Mouse (Mus musculus): ENCODE data around the gene Nfatc3.

Gene Nfatc3

GRCm38 (mm10) chr8:106055038-106055437, 3.6 kb upstream of the Nfatc3 start:
- DNase-seq (ENCODE audit: inconsistent age in 2 of 2, low spot score in 1 of 2) = peak in 1 of 2 experiments; percentile 30

GRCm38 (mm10) chr8:106056455-106056982, 2.1 kb upstream of the Nfatc3 start:
- no peak for DNase-seq (ENCODE audit: inconsistent age in 2 of 2, low spot score in 1 of 2)

- peak in 1 of 2 experiments; percentile 94 for DNase-seq (ENCODE audit: inconsistent age in 2 of 2, low spot score in 1 of 2)
These were observed 1.2 kb downstream of the Nfatc3 start for GRCm38 (mm10) chr8:106059613-106060371.

GRCm38 (mm10) chr8:106060521-106060920, 1.9 kb downstream of the Nfatc3 start:
- peak in 1 of 2 experiments; percentile 53 for DNase-seq (ENCODE audit: inconsistent age in 2 of 2, low spot score in 1 of 2)

GRCm38 (mm10) chr8:106061686-106062085, 3.0 kb downstream of the Nfatc3 start:
- DNase-seq (ENCODE audit: inconsistent age in 2 of 2, low spot score in 1 of 2) = peak in 1 of 2 experiments; percentile 34

GRCm38 (mm10) chr8:106063046-106063445, 4.4 kb downstream of the Nfatc3 start:
- DNase-seq (ENCODE audit: inconsistent age in 2 of 2, low spot score in 1 of 2) = no peak

- DNase-seq (ENCODE audit: inconsistent age in 2 of 2, low spot score in 1 of 2) = no peak
These were observed 8.1 kb downstream of the Nfatc3 start for GRCm38 (mm10) chr8:106066721-106067120.

GRCm38 (mm10) chr8:106069565-106069964, 10.9 kb downstream of the Nfatc3 start:
- peak in 1 of 2 experiments; percentile 53 for DNase-seq (ENCODE audit: inconsistent age in 2 of 2, low spot score in 1 of 2)

- DNase-seq (ENCODE audit: inconsistent age in 2 of 2, low spot score in 1 of 2) = no peak
These were observed 13.5 kb downstream of the Nfatc3 start for GRCm38 (mm10) chr8:106072113-106072512.

- peak; percentile 67 to 84 for DNase-seq (ENCODE audit: inconsistent age in 2 of 2, low spot score in 1 of 2)
These were observed 15.6 kb downstream of the Nfatc3 start for GRCm38 (mm10) chr8:106074236-106074635.

GRCm38 (mm10) chr8:106074659-106075058, 16.0 kb downstream of the Nfatc3 start:
- peak in 1 of 2 experiments; percentile 53 for DNase-seq (ENCODE audit: inconsistent age in 2 of 2, low spot score in 1 of 2)

GRCm38 (mm10) chr8:106075161-106075862, 16.7 kb downstream of the Nfatc3 start:
- peak; percentile 85 to 90 for DNase-seq (ENCODE audit: inconsistent age in 2 of 2, low spot score in 1 of 2)

GRCm38 (mm10) chr8:106075863-106076174, 17.2 kb downstream of the Nfatc3 start:
- DNase-seq (ENCODE audit: inconsistent age in 2 of 2, low spot score in 1 of 2) = no peak

GRCm38 (mm10) chr8:106076612-106077011, 18.0 kb downstream of the Nfatc3 start:
- peak in 1 of 2 experiments; percentile 79 for DNase-seq (ENCODE audit: inconsistent age in 2 of 2, low spot score in 1 of 2)

GRCm38 (mm10) chr8:106077452-106078067, 18.9 kb downstream of the Nfatc3 start:
- no peak for DNase-seq (ENCODE audit: inconsistent age in 2 of 2, low spot score in 1 of 2)

- no peak for DNase-seq (ENCODE audit: inconsistent age in 2 of 2, low spot score in 1 of 2)
These were observed 43.7 kb downstream of the Nfatc3 start for GRCm38 (mm10) chr8:106102321-106102720.

GRCm38 (mm10) chr8:106103888-106104287, 45.2 kb downstream of the Nfatc3 start:
- no peak for DNase-seq (ENCODE audit: inconsistent age in 2 of 2, low spot score in 1 of 2)

- DNase-seq (ENCODE audit: inconsistent age in 2 of 2, low spot score in 1 of 2) = no peak
These were observed 47.6 kb downstream of the Nfatc3 start for GRCm38 (mm10) chr8:106106193-106106592.

GRCm38 (mm10) chr8:106108080-106108479, 49.4 kb downstream of the Nfatc3 start:
- no peak for DNase-seq (ENCODE audit: inconsistent age in 2 of 2, low spot score in 1 of 2)

- peak in 1 of 2 experiments; percentile 45 for DNase-seq (ENCODE audit: inconsistent age in 2 of 2, low spot score in 1 of 2)
These were observed 50.1 kb downstream of the Nfatc3 start for GRCm38 (mm10) chr8:106108729-106109128.

GRCm38 (mm10) chr8:106112041-106112440, 53.4 kb downstream of the Nfatc3 start:
- no peak for DNase-seq (ENCODE audit: inconsistent age in 2 of 2, low spot score in 1 of 2)

- DNase-seq (ENCODE audit: inconsistent age in 2 of 2, low spot score in 1 of 2) = no peak
These were observed 53.9 kb downstream of the Nfatc3 start for GRCm38 (mm10) chr8:106112514-106112913.
